7 mouse cellular contexts compared by ENCODE assay signal in the genomic region with DNA sequence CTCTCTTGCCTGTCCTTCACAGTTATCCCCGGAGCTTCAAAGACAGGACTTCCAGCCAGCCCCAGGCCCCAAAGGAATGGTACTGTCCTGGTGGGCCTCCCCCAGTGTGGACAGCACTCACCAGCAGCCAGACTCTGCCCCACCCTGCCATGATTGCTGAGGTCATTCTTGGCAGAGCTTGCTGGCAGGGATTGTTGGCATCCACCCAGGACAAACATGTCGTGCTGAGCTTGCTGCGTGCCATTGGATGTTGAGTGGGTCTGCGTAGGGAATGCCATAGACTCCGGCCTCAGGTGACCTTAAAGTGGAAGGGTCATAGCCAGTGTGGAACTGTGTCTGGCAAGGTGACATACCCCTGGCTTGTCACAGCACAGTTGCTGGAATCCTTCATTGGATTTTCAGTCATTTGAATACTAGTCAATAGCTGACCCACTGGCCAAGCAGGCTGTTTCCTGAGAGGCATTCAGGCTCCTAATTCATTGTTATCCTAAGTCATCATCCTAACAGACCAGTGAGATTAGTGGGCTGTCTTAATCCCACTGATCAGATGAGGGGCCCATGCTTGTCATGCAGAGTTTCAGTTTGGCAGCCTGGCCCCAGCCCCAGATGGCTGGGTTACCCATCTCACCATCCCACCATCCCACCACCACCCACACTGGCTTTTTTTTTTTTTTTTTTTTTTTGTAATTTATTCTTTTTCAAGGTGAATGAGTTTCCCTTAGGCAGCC. TPM values are rescaled to one million over a fixed set of nuclear protein-coding genes. Genes with fewer than 3 reads are reported as not detected.
DNase-seq lines count a peak whose midpoint lies in the region; ATAC-seq and TF ChIP-seq lines count a peak whose summit lies in the region.

No protein-coding gene starts in this region.

- peaks cover 24% of the 10 kb centered on the region for H3K4me1 ChIP-seq in forebrain, embryonic 14.5 days (ENCODE audit: control insufficient read depth, insufficient read depth, low read length)
- peaks cover 33% of the 10 kb centered on the region for H3K4me1 ChIP-seq in heart, embryonic 16.5 days (ENCODE audit: control insufficient read depth, insufficient read depth, low read length)
- H3K4me1 ChIP-seq in liver, embryonic 16.5 days (ENCODE audit: control insufficient read depth, low read depth, low read length): no peaks in the 10 kb centered on the region

- H3K4me3 ChIP-seq in forebrain, embryonic 14.5 days (ENCODE audit: low read depth, low read length): no peak overlapping the region
- H3K4me3 ChIP-seq in heart, embryonic 16.5 days (ENCODE audit: low read length): no peak overlapping the region
- H3K4me3 ChIP-seq in liver, embryonic 16.5 days (ENCODE audit: low read depth, low read length): no peak overlapping the region

- no peak for TF ChIP-seq CTCF in brain, embryonic 14.5 days (IDR thresholded peaks at IDR 0.05; ENCODE audit: borderline replicate concordance, extremely low read depth, insufficient read depth, insufficient read length)

- 0 out of 2 replicates have a peak overlapping the region, but pooled peaks have one; percentile 28 for H3K27ac ChIP-seq in forebrain, embryonic 14.5 days (ENCODE audit: low read depth, low read length)
- H3K27ac ChIP-seq in heart, embryonic 16.5 days (ENCODE audit: low read length): peak overlapping the region; percentile 83
- H3K27ac ChIP-seq in liver, embryonic 16.5 days (ENCODE audit: low read length): no peak overlapping the region

- peak; percentile 76 for ATAC-seq in forebrain, embryonic 14.5 days
- ATAC-seq in heart, embryonic 16.5 days (replicated peaks; ENCODE audit: extremely low read depth, insufficient read depth, low FRiP score): peak; percentile 92
- peak; percentile 81 for ATAC-seq in liver, embryonic 16.5 days (ENCODE audit: low read depth)

- no peak overlapping the region for H3K4me2 ChIP-seq in forebrain, embryonic 14.5 days (ENCODE audit: low read length)
- H3K4me2 ChIP-seq in heart, embryonic 16.5 days (ENCODE audit: low read depth, low read length): peak overlapping the region; percentile 7; the same call in 1 of the 2 replicates
- H3K4me2 ChIP-seq in liver, embryonic 16.5 days (ENCODE audit: low read depth, low read length): no peak overlapping the region

- DNase-seq in brain, embryonic 14.5 days (ENCODE audit: low read depth): peak; percentile 92
- DNase-seq in forebrain, embryonic 14.5 days (ENCODE audit: low spot score): peak; percentile 80
- peak; percentile 69 for DNase-seq in large intestine, adult 2 months (ENCODE audit: low read depth, low spot score)
- peak; percentile 56 to 58 for DNase-seq in right cerebral cortex, adult 2 months (ENCODE audit: low spot score in 2 of 2)
- DNase-seq in yolk sac, embryonic 10.5 days (ENCODE audit: low spot score): no peak

- no peaks in the 10 kb centered on the region for H3K36me3 ChIP-seq in forebrain, embryonic 14.5 days (ENCODE audit: control insufficient read depth, insufficient read depth, low read length)
- H3K36me3 ChIP-seq in heart, embryonic 16.5 days (ENCODE audit: control insufficient read depth, insufficient read depth): no peaks in the 10 kb centered on the region
- H3K36me3 ChIP-seq in liver, embryonic 16.5 days (ENCODE audit: control insufficient read depth, insufficient read depth): no peaks in the 10 kb centered on the region

- H3K27me3 ChIP-seq in forebrain, embryonic 14.5 days (replicated peaks; ENCODE audit: control insufficient read depth, insufficient read depth, low read length): no peaks in the 10 kb centered on the region
- H3K27me3 ChIP-seq in heart, embryonic 16.5 days (ENCODE audit: control insufficient read depth, insufficient read depth, low read length): no peaks in the 10 kb centered on the region
- no peaks in the 10 kb centered on the region for H3K27me3 ChIP-seq in liver, embryonic 16.5 days (ENCODE audit: control insufficient read depth, insufficient read depth, low read depth, low read length)

- no peak for TF ChIP-seq POLR2A in brain, embryonic 14.5 days (IDR thresholded peaks at IDR 0.05; ENCODE audit: borderline replicate concordance, extremely low read depth, insufficient read depth, insufficient read length, poor library complexity, severe bottlenecking)

- no peak overlapping the region for H3K9ac ChIP-seq in forebrain, embryonic 14.5 days (ENCODE audit: low read length)
- no peak overlapping the region for H3K9ac ChIP-seq in heart, embryonic 16.5 days (ENCODE audit: low read length)
- H3K9ac ChIP-seq in liver, embryonic 16.5 days (ENCODE audit: low read depth, low read length): no peak overlapping the region

- no peaks in the 10 kb centered on the region for H3K9me3 ChIP-seq in forebrain, embryonic 14.5 days (replicated peaks; ENCODE audit: control insufficient read depth, low read length)
- H3K9me3 ChIP-seq in heart, embryonic 16.5 days (replicated peaks; ENCODE audit: control insufficient read depth, low read length): no peaks in the 10 kb centered on the region
- H3K9me3 ChIP-seq in liver, embryonic 16.5 days (replicated peaks; ENCODE audit: control insufficient read depth, low read length): no peaks in the 10 kb centered on the region

- WGBS in forebrain, embryonic 14.5 days: 28% methylated on average over 5 of the region's 5 CpGs
- WGBS in heart, embryonic 16.5 days: 11% methylated on average over 5 of the region's 5 CpGs
- WGBS in large intestine, adult 2 months: 11% methylated on average over 5 of the region's 5 CpGs
- WGBS in liver, embryonic 16.5 days (ENCODE audit: insufficient replicate concordance): 55% methylated on average over 5 of the region's 5 CpGs

RNA-seq across cellular contexts. Expression of a gene that starts 42.0 kb away (rescaled TPM):
- 10.0 and 15.9 TPM in 2 replicates for polyA plus RNA-seq in brain, embryonic 14.5 days (2012; rRNA removed)
- polyA plus RNA-seq in forebrain, embryonic 14.5 days (2014; fragmentation: Nextera tagmentation; extraction: Ambion mirVana): 24.7 and 26.6 TPM in 2 replicates
- polyA plus RNA-seq in heart, embryonic 16.5 days (2015; fragmentation: Nextera tagmentation; extraction: Ambion mirVana): 63.4 and 65.6 TPM in 2 replicates
- 26.3 and 32.1 TPM in 2 replicates for polyA plus RNA-seq in large intestine, adult 2 months (2012; rRNA removed)
- polyA plus RNA-seq in liver, embryonic 16.5 days (2015; fragmentation: Nextera tagmentation; extraction: Ambion mirVana): 1.0 and 1.1 TPM in 2 replicates

RNA-seq across cellular contexts. Expression of a gene that starts 53.9 kb away (rescaled TPM):
- 0.01 TPM in 1 of 2 replicates, not detected in the other for polyA plus RNA-seq in brain, embryonic 14.5 days (2012; rRNA removed)
- not detected in 2 replicates for polyA plus RNA-seq in forebrain, embryonic 14.5 days (2014; fragmentation: Nextera tagmentation; extraction: Ambion mirVana)
- polyA plus RNA-seq in heart, embryonic 16.5 days (2015; fragmentation: Nextera tagmentation; extraction: Ambion mirVana): 0.29 TPM in 1 of 2 replicates, not detected in the other
- 799 and 934 TPM in 2 replicates for polyA plus RNA-seq in large intestine, adult 2 months (2012; rRNA removed)
- polyA plus RNA-seq in liver, embryonic 16.5 days (2015; fragmentation: Nextera tagmentation; extraction: Ambion mirVana): 3.9 TPM in 1 of 2 replicates, not detected in the other

Comparison
In these comparisons a context has a peak if more than half of its experiments do, and no peak if none do; other contexts are left out.
1. RNA of a gene that starts 53.9 kb away (polyA plus RNA-seq): 799 to 934 TPM in large intestine, adult 2 months; 3.9 TPM in liver, embryonic 16.5 days, 0.29 TPM in heart, embryonic 16.5 days, 0.01 TPM in brain, embryonic 14.5 days and not detected in forebrain, embryonic 14.5 days; every median in the first group is over 100 times any median in the second.
2. Peak in every context shown above with its lines, with median percentiles within 50 percentile points of each other: ATAC-seq.